Mouse (Mus musculus): ENCODE measurements at regions not wholly inside any gene's neighbourhood (a gene's known extent, or its start where the extent isn't known, plus 50 kb on each side); places are given as distances from the start of the nearest gene placed in this dataset.

DNA sequence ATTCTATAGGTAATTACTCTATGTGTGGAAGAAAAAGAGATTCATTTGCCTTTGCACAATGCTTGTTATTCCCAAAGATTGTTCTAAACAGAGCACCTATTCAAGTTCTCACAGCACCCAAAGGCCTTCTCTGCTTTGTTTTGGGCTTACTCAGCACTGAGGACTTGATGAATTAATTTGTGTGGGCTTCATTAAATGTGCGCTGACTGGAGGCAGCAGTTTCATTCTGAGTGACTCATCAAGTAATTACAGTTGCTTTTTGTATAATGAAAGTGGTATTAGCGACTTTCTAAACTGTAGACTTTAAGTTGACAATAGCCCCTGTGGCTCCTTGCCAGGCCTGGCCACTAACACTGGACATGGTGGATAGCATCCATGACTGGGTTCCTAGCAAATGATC, 485.4 kb downstream of the Nebl start:
- TF ChIP-seq CEBPB (IDR thresholded peaks at IDR 0.05; ENCODE audit: insufficient read depth, poor library complexity, severe bottlenecking) (no peak), USF1 (IDR thresholded peaks at IDR 0.05; ENCODE audit: low read depth) (no peak), POLR2AphosphoS2 (IDR thresholded peaks at IDR 0.05; ENCODE audit: insufficient read length, low read depth) (no peak), TCF3 (IDR thresholded peaks at IDR 0.05; ENCODE audit: insufficient read length, low read depth) (no peak), E2F4 (IDR thresholded peaks at IDR 0.05; ENCODE audit: insufficient read depth) (no peak), TCF12 (IDR thresholded peaks at IDR 0.05; ENCODE audit: insufficient read depth, poor library complexity, severe bottlenecking) (no peak), POLR2A (IDR thresholded peaks at IDR 0.05; ENCODE audit: insufficient read length, low read depth) (no peak), MYOD1 (IDR thresholded peaks at IDR 0.05; ENCODE audit: control insufficient read depth in 1 of 3, insufficient read length in 2 of 3, low read depth in 2 of 3) (no peak), MYOG (IDR thresholded peaks at IDR 0.05; ENCODE audit: control insufficient read depth in 1 of 3, insufficient read depth in 1 of 3, insufficient read length in 2 of 3, low read depth in 2 of 3) (no peak), REST (IDR thresholded peaks at IDR 0.05; ENCODE audit: insufficient read depth, insufficient read length) (no peak)

Measured in myocyte (in vitro differentiated cells).